Mouse (Mus musculus) brain, embryonic 14.5 days (tissue): ENCODE results near the gene Myo1b.

Source experiments
- CTCF ChIP-seq: fragments of 200-500 bp; IDR thresholded peaks from 2 replicates; pipeline ENCODE4 v1.5.1; 2012; ENCODE audit warnings: inconsistent platforms, mild to moderate bottlenecking, moderate library complexity, borderline replicate concordance; ENCODE audit not compliant: insufficient read depth, insufficient read length; ENCODE audit errors: extremely low read depth
- POLR2A ChIP-seq: fragments of 200-500 bp; IDR thresholded peaks from 2 replicates; pipeline ENCODE4 v1.6.1; 2012; ENCODE audit warnings: mild to moderate bottlenecking, inconsistent platforms, borderline replicate concordance; ENCODE audit not compliant: poor library complexity, insufficient read depth, insufficient read length, severe bottlenecking; ENCODE audit errors: extremely low read depth

DNA sequence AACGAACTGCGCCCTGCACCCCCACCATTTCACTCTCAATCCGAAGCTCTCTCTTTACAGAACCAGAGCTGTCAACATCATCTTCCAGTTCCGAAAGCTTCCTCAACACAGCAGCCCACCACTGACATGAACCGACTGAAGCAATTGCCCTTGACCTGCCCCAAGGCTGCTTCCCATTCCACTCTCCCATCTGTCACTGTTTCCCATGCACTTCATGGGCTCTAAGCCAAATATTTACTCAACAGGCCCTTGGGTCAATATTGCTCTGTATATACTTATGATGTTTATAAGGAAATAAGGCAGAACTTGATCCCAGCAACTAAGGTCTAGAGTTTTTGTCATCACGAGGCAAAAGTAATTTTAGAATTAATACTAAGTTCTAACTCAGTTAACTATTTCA, 133.8 kb downstream of the Myo1b start:
- TF ChIP-seq CTCF (no peak), POLR2A (no peak)
